Mouse (Mus musculus): Measurements from ENCODE around the gene Prss56.

Prss56 gene

GRCm38 (mm10) chr1:87183013-87183412, at the start of gene Prss56:
TSS of gene Prss56 (plus strand) at chr1:87183313.
- no peak for DNase-seq (ENCODE audit: low spot score in 2 of 2)

DNA sequence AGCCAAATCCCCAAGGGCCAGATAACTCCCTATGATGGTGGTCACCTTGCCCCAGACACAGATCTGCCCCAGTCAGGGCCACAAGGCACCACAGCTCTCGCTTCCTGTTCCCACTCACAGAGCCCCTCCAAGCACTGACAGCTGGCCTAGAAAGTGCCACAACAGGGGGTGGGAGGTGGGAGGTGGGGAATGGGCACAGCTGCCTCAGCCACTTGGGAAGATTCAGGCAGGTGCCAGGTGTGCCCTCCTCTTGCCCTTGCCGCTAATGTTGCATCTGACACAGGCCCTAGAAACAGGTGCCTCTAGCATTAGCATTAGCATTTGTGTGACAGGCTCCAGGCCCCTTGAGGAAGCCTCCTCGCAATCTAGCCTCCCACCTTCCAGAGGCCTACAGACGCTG, 41.6 kb upstream of the Prss56 start:
- DNase-seq (ENCODE audit: low spot score in 2 of 2): no peak

- DNase-seq (ENCODE audit: low spot score in 2 of 2): no peak
These were observed 40.7 kb upstream of the Prss56 start for GRCm38 (mm10) chr1:87142456-87142855.

DNA sequence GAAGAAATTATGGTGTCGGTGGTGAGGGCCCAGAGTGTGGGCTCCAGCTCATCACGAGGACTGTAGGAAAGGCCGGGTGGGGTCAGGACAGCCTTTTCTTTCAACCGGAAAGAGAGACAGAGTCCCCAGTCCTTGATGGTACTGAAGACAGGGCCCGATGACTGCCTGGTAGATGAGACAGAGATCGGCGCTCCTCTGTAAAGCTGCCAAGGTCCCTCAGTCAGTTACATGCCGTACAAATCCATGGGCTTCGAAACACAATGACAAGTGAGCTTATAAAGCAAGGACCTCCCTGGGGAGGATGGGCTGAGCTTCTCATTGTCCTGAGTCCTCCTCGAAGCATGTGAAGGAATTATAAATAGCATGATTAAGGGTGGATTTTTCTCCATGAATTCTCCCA, 40.0 kb upstream of the Prss56 start:
- DNase-seq (ENCODE audit: low spot score in 2 of 2): no peak

DNA sequence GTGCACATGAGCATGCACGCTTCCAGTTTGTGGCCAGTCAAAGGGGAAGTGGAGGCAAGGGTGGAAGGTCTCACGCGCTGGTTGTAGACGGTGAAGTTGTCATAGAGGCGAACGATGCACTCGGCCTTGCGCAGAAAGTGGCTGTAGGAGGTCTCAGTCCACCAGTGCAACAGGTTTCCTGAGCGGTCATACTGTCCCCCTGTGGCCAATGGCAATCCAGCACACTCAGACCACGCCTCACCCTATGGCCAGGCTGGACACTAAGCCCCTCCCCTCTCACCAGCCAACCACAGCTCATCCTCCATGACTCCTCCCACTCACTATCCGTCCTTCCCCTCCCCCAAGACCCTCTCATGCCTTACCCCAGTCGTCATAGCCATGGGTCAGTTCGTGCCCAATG, 33.7 kb upstream of the Prss56 start:
- DNase-seq (ENCODE audit: low spot score in 2 of 2): no peak

- DNase-seq (ENCODE audit: low spot score in 2 of 2): no peak
These were observed 31.8 kb upstream of the Prss56 start for GRCm38 (mm10) chr1:87151286-87151685.

DNA sequence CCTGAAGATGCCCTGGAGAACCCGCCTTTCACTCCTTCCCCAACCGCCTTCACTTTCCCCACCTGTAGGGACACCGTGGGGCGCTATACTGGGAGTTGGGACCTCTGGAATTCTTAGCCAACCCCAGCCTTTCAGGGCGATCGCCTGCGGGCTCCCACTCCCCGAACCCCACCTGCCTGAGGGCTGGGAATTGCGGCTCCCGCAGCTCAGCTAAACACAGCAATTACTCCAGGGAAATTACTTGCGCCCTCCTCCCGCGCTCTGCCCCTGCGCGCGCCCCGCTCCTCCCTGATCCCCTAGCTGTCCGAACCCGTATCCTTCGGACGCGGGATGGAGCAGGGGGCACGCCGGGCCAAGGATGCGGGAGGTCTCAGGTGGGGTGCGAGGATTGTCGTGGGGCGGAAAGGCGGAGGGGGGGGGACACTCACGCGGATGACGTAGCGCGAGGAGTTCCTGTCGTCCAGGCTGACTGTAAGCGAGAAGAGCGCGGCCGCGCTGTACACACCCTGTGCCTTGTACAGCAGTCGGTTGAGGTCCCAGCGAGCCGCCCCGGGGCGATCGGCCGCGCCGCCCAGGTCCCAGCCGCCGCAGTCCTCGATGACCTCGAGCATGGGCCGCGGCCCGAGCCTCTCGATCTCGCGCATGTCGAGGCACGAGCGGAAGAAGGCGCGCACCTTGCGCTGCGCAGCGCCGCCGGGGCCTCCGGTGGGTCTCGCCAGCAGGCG, 29.2 kb upstream of the Prss56 start:
- DNase-seq (ENCODE audit: low spot score in 2 of 2): no peak

DNA sequence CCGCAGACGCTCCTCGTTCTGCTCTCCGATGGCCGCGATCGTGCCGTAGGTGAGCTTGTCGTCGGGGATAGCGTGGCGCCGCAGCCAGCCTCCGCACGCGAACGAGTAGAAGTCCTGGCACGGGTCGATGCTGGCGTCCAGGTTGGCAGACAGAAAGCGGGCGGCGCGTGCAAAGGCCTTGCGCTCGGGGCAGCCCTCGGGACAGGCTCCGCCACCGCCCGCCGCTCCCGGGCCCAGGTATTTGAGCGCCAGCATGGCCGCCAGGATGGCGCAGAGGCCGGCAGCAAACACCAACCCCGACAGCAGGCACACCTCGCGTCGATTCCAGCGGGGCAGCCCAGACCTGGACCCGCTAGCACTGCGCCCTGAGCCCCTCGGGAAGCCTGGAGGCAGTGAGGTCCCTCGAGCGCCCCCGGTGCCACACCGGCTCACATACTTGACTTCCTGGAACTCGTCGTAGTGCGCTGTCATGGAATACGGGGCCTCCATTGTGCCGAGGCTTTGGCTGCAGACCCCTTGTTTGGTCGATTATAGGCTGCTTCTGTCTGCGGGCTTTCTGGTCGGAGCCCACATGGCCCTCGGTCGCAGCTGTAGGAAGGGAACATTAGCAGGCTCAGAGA, 28.5 kb upstream of the Prss56 start:
- DNase-seq (ENCODE audit: low spot score in 2 of 2): no peak

- peak in 1 of 2 experiments; percentile 30 for DNase-seq (ENCODE audit: low spot score in 2 of 2)
These were observed 27.4 kb upstream of the Prss56 start for GRCm38 (mm10) chr1:87155531-87156198.

DNA sequence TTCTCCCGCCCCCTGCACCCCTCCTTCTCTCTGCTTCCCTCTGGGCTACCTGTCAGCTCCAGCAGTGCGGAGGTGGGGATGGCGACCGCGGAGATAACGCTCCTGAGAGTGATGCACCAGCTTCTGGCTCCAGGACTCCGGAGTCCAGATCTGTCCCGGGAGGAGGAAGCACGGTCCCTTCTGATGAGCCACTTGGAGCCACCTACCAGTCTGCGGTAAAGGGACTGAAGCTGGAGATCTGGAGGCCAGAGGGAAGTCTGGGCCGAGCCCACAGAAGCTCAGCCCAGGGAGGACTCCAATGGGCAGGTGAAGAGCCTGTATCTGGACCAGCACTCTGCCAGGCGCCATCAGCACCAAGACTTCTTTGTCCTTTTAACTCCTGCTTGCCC, 26.9 kb upstream of the Prss56 start, which contains the start of gene Ecel1:
Gene Ecel1 (minus strand): TSS at position 323 of the 389 bp plus-strand sequence.
- no peak for DNase-seq (ENCODE audit: low spot score in 2 of 2)

GRCm38 (mm10) chr1:87159396-87159795, 23.7 kb upstream of the Prss56 start:
- no peak for DNase-seq (ENCODE audit: low spot score in 2 of 2)

DNA sequence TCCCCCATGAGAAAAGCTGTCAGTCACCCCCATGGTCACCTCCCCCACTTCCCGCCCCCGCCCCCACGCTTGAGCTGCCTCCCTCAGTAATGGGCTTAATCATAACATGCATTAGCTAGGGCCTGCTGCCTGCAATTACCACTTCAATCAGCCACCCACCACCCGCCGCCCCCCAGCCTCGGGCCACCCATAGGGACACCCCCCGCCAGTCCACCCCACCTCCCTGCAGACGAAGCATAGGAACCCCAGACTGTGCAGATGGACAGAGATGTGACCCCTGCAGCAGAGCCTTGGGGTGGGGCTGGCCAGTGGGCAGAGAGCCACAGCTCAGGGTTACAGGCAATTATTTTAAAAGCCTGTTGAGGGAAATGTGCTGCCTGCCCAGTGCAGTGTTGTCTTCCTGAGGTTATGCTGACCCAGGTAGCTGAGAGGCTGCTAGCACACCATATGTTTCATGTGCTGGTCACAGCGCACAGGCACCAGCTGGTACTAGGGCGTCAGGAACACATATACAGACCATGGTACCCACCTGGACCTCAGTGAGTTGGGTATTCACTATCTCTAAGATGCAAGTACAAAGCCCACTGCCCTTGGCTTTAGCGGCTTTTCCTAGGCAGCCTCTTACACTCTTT, 18.8 kb upstream of the Prss56 start:
- no peak for DNase-seq (ENCODE audit: low spot score in 2 of 2)

DNA sequence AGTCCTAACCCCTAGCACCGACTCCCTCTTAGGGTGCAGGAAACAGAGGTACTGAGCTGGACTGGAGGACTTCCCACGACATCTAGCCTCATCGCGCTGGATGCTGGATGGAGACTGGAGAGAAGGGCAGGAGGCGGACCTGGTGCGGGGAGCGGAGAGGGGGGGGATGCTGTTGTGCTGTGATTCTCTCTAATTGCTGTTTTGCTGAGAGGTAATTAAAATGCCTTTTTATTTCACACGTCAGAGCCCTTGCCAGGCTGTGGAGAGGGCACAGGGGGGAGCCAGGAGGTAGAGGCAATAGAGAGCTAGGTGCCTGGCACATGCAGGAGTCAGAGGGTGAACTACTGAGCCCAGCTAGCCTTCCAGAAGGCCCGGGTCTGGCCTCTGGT, 18.3 kb upstream of the Prss56 start:
- no peak for DNase-seq (ENCODE audit: low spot score in 2 of 2)

DNA sequence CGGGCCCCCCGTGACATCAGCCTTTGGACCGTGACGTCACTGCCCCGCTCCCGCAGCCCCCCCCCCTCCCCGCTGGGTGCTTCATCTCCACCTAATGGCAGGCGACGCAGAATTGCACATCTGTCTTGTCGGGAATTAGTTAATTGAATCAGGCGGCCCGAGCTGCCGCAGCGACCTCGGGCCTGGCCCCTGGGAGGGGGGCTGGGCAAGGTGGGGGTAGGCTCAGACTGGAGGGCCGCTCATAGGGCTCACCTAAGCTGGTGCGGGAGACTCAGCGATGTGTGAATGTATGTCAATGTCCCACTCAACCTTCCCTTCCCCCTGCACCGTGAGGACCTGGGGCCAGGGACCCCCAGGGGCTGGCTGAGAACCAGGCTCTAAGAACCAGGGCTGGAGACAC, 12.7 kb upstream of the Prss56 start:
- no peak for DNase-seq (ENCODE audit: low spot score in 2 of 2)

- DNase-seq (ENCODE audit: low spot score in 2 of 2): no peak
These were observed 11.8 kb upstream of the Prss56 start for GRCm38 (mm10) chr1:87171312-87171711.

- DNase-seq (ENCODE audit: low spot score in 2 of 2): no peak
These were observed 10.8 kb upstream of the Prss56 start for GRCm38 (mm10) chr1:87172316-87172715.

GRCm38 (mm10) chr1:87174006-87174955, 8.8 kb upstream of the Prss56 start:
- peak in 1 of 2 experiments; percentile 63 for DNase-seq (ENCODE audit: low spot score in 2 of 2)

GRCm38 (mm10) chr1:87175852-87176292, 7.2 kb upstream of the Prss56 start:
- peak; percentile 56 to 59 for DNase-seq (ENCODE audit: low spot score in 2 of 2)

DNA sequence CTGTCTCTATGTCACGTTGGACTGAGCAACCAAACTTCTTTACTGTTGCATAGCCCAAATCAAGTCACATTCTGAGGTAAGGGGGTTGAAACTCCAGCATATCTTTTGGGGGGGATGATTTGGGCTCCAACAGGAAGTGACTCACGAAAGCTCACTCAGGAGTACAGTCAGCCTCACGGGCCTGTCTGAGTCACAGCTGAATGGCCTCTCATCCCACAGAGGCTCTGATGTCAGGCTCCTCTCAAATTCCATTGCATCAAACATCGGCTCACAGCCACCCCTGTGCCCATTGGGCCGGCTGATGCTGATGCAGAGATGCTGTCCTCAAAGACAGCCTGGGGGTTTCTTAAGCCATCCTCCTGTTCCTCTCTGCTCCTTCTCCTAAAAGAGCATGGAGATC, 2.2 kb upstream of the Prss56 start:
- DNase-seq (ENCODE audit: low spot score in 2 of 2): no peak

DNA sequence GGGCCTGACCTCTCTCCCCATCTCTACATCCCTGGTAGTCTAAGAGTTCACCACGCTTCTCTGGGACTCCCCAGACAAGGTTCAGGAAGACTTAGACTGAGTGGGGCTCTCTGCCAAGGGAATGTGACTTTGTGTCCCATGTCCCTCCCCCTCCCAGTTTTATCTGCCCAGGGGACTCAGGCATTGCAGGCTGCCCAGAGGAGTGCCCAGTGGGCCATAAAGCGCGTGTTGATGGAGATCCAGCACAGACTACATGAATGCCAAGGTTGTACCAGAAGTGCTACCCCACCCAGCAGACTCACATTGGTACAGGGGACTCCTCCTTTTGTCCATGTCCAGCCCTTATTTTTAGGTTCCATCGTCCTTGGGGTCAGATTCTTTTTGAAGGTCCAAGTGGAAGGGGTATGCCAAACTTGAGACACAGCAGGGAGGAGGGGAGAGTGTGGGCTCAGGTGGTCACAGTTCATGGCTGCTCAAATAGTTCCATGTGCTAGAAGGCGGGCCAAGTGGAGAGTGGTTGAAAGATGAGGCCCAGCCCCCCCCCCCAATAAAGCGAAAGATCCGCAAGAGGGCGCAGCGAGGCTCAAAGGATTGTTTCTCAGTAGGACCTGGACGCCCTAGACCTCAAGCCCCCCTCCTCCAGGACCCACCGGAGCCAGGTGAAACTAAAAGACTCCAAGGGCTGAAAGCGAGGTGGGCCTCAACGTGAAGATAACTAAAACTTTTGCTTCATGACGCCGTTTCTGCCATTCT, 1.1 kb downstream of the Prss56 start:
- no peak for DNase-seq (ENCODE audit: low spot score in 2 of 2)

GRCm38 (mm10) chr1:87184751-87185139, 1.6 kb downstream of the Prss56 start:
- peak in 1 of 2 experiments; percentile 74 for DNase-seq (ENCODE audit: low spot score in 2 of 2)
